Mouse (Mus musculus) right cerebral cortex, postnatal 14 days (tissue): ENCODE measurements around the gene Usp1.
"Not testable (repeated sequence)": the region's sequence is repeated elsewhere in the genome, so short reads cannot be mapped to it uniquely, and the experiment has no call there.

ENCODE experiments used
- DNase-seq: peaks from one replicate; pipeline ENCODE4 v3.0.0; 2022

Gene Usp1

DNA sequence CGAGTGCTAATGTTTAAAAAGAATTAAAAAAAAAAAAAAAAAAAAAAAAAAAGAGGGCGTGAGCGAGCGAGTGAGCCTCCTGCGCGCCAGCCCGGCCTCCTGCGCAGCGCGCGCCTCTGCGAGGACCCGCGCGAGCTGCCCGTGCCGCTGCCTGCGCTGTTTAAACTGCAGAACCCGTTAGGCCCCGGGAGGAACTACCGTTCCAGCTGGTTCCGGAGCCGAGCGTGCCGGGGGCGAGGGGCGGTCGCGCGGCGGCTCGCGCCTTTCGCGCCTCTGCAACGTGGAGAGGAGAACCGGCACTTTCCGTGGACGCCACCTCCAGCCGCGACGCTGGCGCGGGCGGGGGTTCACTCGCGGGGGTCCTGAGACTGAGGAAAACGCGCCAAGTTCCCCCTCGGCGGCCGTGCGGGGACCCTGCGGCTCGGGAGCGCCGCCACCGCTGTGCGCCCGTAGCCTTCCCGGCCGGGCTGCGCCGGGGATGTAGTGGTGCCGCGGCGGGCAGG is at the start of gene Usp1:
Usp1 (plus strand) TSS at position 243 of the 503 bp plus-strand sequence.
- peak; percentile 78 for DNase-seq

DNA sequence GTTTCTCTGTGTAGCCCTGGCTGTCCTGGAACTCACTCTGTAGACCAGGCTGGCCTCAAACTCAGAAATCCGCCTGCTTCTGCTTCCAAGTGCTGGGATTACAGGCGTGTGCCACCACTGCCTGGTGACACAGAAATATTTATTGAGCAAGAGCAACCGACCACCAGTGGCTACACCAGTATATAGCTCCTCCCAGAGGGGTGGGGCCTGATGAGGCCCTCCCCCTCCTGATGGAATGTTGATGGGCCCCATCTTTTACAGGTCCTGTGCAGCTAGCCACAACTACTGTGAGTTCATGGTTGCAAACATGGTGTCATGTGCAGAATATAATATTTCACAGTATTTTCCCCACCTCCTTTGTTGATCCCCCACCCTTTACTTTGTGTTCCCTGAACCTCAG is 40.9 kb upstream of the Usp1 start:
- no peak for DNase-seq

DNA sequence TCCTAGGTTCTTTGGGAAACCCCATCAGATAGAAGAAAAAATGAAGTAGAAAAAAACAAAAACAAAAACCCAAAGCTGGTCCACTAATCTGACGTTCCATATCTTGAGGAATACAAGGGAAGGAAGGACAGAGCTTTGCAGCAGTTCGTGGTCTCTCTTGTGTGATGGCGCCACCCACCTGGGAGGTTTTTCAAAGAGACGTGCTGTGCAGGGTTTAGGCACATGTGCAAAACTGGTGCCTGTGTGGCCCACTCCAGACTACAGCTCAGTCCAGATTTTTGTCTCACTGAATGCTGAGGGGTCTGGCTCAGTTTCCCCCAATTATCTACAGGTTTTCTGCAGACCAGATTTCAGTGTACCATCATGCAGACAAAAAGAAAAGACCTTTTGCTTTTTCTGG is 37.2 kb upstream of the Usp1 start:
- no peak for DNase-seq

DNA sequence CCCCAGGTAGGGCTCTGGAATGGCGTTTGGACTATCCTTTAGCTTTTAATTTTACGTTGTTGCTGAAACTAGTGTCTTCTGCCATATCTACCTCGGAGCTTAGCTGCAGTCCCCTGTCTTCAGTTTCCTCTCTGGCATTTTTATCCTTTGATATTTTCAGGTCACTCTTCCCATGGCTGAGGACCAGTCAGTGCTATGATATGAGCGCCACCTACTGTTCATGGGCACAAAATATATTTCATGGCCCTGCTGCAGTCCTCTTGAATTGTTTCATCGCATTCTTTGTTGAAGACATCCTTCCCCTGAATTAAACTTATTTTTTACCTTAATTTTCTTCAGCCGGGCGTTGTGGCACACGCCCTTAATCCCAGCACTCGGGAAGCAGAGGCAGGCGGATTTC is 36.5 kb upstream of the Usp1 start:
- peak; percentile 15 for DNase-seq

DNA sequence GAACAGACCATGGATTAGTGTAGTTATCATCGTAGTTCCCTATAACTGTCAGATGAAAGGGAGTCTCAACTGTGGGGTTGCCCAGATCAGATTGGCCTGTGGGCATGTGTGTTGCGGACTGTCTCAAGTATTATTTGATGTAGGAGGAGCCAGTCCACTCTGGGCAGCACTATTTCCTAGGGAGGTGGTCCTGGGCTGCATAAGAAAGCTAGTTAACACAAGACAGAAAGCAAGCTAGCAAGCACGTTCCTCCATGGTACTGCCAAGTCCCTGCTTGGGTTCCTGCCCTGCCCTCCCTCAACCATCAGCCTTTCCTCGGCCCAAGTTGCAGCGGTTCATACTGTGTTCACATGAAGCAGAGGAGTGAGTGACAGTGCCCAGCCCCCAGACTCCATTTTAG is 13.4 kb upstream of the Usp1 start:
- DNase-seq = no peak

DNA sequence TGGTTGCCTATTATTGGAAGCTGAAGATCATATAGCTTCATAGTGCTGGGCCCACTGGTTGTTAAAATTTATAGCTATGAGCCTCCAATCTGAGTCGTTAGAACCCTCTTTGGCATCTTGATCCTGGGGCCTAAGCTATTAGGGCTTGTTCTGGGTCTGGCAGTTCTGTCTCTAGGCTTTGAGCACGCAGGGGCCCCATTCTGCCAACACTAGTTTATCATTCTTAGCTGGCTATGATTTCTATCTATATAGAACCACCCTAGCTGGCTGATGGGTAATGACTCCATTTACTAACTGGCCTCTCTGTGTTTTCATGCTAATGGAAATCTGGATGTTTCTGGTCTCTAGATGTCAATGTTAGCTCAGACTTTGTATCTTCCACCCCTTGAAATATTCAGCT is 5.9 kb upstream of the Usp1 start:
- DNase-seq = no peak

DNA sequence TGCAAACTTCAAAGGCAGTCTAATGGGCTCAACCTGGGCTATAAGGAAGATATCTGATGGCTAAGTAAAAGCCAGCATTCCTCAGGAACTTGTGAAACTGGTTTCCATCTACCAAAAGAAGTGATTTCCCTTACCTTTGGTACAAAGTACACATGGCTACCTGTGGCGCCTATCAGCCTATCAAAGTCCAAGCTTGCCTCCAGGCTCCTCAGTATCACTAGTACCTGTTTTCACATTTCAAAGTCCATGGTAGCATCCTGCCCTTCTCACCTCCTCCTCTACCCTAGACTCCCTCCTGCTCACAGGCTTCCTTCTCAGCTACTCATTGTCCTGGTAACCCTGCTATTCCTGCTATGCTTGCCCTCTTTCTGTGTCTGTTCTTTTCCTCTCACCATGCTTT is 5.4 kb upstream of the Usp1 start:
- no peak for DNase-seq

DNA sequence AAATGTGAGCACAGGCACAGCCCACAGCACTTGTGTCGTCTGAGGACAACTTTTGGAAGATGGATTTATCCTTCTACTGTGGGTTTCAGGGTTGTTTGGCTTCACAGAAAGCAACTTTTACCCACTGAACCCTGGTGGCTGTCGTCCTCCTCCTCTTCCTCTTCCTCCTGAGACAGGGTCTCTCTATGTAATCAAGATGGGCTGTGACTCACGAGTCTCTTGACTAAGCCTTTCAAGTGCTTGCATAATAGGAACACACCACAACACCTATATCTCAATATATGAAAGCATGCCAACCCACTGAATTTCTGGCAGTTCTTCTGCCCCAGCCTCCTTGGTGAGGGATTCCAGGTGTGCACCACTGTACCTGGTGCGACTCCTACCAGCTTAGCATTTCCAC is 2.7 kb upstream of the Usp1 start:
- DNase-seq = no peak

DNA sequence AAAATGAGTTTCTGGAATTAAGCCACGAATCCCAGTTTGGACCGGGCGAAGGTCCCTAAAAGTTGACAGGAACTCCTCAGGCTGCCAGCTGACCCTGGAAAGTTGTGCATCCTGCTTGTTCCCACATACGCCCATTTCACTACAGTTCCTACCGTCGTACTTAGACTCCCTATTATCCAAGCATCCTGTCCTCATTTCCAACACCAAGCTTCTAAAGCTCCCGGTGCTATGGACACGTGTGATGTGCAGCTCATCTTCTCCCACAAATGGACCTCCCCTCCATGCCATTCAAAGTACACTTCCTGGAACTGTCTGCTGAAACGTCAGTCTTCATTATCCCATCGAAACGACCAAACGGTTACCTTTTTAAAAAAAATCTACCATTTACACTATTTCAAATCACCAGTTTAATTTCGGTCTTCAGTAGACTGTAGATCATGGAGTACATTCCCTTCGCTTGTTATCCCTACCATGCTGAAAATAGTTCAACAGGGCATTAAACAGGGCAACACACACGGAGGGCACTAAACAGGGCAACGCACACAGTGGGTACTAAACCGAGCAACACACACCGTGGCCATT is 1.5 kb upstream of the Usp1 start:
- peak; percentile 18 for DNase-seq

DNA sequence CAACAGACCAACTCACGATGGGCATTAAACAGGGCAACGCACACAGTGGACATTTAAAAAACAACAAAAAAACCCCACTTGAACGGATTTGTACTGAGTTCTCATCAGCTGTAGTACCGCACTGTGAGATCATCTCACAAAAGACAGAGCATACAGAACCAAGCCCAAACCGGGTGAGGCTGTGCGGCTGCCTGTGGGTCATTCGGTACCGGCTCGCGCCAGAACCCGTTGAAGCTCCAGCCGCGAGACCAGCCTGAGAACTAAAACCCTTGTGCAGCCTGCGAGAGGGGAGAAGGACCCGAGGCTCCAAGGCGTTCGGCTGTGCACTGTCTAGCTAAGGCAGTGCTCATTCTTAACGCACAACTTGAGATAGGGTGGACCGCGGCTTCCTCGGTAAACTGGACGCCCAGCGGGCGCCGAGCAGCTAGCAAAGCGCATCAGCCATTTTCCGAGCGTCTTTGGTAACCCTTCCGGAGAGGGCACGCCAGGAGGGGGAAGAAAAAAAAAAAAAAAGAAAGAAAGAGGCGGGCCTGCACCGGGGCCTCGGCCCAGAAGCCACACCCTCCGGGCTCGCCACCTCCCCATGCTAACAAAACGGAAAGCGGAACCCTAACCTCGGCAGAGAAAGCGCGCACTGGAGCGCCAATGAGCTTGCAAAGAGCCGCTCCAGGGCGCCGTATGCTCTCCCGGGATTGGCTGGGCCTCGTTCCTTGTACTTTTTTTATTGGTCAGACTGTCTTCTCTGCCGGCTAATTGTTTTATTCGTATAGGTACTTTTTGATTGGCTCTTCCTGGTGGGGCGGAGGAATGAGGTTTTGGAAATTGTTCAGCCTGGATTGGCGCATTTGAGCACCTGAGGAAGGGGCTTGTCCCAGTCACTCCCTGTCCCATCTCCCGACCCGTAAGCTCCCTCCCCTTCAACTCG is 705 bp upstream of the Usp1 start:
- peak; percentile 93 for DNase-seq

DNA sequence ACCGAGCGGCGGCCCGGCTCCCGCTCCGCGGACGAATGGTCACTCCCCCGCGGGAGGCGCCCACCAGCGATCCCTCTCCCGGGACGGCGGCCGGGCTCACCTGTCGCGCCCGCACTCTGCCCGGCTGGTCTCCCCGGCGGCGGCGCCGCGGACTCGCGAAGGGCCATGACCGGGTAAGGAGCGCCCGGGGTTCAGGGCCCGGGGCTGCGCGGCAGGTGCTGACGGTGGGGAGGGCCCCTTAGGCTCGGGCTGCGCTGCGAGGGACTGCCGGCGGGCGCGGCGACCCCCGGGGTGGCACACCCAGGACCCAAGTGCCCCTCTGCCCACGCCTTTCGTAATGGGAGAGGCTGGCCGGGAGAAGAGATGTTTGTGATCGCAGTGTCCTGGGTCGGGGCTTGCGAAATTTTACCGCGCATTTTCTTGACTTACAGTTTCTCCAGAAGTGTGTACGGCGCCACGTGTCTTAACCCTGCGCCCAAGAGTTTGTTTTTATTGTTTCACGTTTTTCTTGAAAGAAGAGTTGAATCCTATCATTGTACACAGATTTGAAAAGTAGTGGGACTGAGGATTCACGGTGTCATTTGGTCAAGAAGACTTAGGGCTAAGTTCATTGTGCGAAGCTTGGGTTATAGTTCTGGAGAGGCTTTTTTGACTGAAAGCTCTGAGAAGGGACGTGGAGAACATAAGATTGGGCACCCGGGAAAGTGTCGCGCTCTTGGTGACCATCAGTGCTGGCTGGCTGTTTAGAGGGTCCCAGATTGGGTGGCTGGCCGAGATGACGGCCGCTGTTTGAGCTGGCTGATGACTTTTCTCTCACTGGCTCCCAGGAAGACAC is 678 bp downstream of the Usp1 start:
- no peak for DNase-seq

DNA sequence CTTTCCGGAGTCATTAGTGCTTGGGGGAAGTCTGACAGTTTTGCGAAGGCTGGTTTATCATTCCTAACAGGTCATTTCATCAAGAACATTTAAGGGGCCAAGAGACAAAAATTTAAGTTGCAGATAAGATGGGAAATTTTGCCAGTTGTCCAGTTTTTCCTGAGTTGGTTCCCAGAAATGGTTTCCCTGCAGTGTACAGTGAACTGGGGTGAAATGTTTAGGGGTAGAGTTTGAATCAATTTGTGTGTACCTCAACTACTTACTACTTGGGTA is 1.2 kb downstream of the Usp1 start:
- no peak for DNase-seq

DNA sequence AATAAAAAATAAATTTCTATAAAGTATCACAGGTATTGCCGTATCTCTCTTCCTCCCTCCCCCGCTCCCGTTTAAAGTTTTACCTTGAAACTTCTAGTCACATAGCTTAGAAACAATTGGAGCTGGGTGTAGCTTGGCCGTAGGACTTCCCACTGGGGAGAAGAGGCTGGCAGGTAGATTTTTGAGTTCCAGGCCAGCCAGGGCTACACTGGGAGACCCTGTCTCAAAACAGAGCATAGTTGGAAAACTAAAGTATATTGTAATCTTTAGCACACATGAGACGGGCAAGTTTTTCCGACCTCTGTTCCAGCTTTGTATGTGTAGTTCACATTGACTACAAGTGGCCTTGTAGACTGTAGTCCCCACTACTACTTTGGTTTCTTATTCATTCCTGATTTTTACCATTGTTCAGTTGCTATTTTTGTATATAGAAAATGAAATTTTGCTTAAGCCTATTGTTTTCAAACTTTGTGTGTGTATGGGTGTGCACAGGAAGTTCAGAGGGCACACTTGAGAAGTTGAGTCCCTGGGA is 1.7 kb downstream of the Usp1 start:
- no peak for DNase-seq

DNA sequence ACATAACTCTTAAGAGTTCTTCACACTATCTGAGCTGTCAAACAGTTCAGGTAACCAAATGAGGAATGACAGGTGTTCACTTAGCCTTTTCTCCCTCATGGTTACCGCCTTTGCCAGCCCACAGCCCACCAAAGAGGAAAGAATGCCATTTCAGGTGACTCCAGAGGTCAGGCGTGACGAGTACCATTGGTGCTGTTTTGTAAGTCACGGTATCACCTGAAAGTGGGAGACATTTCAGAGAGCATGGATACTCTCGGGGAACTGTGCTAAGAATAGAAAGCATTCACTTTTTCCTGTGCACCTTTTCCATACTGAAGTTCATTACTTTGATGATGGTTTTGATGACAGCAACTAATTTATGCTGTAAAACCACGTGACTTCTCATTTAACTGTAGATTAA is 12.4 kb downstream of the Usp1 start:
- DNase-seq = no peak

DNA sequence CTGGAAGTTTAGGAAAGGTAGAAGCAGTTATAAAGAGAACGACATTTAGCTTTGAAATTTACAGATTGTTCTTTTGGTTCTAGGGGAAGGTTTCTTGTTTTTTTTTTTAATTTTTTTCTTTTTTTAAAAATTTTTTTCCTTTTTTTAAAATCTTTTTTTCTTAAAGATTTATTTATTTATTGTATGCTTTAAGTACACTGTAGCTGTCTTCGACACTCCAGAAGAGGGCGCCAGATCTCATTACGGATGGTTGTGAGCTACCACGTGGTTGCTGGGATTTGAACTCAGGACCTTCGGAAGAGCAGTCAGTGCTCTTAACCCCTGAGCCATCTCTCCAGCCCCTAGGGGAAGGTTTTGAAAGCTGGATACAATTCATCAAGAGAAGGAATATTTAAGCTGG is 14.6 kb downstream of the Usp1 start:
- not testable (repeated sequence) for DNase-seq

DNA sequence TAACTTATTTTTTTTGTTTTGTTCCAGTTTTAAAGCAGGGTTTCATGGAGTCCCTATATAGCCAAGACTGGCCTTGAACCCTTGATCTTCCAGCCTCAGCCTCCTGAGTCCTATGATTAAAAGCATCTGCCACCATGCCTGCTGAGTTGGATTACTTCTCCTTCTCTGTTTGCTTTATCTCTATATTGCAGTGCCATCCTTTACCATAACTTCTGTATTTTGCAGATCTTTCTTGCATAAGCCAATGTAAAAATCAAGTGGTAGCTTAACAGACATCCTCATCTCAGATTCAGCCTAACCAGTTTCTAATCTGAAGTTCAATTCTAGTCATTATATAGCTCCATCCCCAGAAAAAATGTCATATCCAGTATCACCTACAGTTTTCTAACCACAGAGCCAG is 27.0 kb downstream of the Usp1 start:
- DNase-seq = no peak

DNA sequence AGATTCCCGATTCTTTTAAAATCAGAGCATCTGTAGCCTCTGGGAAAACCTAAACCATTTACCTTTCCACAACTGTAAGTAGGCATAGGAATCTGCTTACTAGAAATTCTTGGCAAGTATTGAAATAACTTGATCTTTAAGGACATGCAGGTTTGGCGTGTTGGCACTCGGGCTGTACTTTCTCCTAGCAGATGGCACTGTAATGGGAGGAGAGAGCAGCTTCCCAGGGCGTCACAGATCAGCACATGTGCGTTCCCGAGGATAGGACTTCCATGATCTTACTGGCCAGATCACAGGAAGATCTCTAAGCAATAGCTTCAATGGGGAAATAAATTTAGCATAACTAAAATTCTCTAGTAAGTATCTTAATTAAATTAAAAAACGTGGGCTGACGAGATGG is 32.4 kb downstream of the Usp1 start:
- DNase-seq = no peak

DNA sequence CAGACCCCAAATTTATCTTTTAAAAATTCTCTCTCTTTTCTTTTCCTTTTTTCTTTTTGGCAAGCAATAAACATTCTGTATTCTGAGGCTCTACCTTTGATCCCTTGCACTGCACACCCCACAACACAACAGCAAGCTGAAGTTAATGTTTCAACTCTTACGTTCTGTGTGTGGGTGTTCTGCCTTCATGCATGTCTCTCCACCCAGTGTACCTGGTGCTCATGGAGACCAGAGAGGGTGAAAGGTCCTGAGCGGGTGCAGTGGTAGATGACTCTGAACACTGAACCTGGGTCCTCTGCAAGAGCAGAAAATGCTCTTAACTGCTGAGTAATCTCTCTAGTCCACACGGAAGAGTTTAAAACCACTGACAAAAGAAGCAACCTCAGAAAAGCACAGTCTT is 36.6 kb downstream of the Usp1 start:
- DNase-seq = no peak

DNA sequence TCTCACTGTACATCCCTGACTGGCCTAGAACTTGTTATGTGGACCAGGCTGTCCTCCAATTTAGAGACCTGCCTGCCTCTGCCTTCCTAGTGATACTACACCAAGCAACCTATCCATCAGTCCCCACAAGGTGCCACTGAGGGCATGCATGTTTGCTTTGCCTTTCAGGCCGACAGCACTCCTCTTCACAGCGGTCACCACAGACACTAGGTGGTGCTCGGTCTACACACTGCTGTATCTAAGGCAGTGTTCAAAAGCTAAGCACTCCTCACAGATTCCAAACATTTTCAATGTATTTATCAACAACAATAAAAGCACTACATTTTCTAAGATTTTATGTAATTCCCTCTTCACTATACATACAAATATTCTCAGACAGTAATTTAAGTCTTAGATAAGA is 46.3 kb downstream of the Usp1 start:
- no peak for DNase-seq

DNA sequence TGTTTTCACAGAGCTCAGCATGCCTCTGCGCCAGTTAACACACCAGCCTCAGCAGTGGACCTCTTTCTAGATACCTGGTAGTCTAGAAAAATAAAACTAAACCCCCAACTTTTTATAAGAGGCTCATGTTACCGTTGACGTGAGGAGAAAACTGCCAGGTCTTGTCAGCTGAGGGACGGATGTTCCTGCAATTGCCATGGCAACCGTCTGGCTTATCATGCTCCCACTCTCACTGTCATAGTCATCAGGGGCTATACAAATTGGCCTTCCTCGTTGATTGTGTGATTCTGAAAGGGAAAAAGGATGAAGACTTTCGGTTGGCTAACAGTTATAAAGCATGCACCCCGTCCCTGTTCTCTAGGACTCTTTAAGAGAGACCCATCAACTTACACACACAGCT is 52.1 kb downstream of the Usp1 start:
- no peak for DNase-seq

DNA sequence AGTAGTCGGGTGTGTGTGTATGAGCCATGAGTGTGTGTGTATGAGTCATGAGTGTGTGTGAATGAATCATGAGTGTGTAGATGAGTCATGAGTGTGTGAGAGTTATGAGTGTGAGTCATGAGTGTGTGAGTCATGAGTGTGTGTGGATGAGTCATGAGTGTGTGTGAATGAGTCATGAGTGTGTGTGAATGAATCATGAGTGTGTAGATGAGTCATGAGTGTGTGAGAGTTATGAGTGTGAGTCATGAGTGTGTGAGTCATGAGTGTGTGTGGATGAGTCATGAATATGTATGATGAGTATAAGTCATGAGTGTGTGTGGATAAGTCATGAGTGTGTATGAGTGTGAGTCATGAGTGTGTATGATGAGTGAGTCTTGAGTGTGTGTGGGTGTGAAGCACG is 54.7 kb downstream of the Usp1 start:
- DNase-seq = not testable (repeated sequence)

DNA sequence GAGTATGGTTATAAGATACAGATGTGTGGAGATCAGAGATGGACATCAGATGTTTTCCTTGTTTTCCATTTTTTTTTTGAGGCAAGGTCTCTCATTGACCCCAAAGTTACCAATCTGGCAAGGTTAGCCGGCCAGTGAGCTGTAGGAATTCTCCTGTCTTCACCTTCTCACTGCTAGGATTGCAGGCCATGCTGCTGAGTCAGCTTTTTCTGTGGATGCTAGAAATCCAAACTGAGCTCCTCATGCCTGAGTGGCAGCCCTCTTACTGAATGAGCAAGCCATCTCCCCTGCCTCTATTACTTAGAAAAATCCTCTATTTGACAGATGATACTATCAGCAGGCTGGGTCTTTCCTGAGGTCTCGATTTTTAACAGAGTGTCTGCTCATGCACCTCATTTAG is 55.1 kb downstream of the Usp1 start:
- no peak for DNase-seq

DNA sequence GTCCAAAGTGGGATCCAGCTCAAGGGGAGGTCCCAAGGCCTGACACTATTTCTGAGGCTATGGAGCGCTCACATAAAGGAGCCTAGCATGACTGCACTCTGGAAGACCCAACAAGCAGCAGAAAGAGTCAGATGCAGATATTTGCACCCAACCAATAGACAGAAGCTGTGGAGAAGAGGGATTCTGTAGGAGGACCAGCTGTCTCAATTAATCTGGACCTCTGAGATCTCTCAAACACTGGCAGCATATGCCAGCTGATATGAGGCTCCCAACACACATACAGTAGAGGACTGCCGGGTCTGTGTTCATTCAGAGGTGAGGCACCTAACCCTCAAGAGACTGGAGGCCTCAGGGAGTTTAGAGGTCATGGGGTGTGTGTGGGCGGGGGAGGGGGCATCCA is 56.4 kb downstream of the Usp1 start:
- DNase-seq = not testable (repeated sequence)

DNA sequence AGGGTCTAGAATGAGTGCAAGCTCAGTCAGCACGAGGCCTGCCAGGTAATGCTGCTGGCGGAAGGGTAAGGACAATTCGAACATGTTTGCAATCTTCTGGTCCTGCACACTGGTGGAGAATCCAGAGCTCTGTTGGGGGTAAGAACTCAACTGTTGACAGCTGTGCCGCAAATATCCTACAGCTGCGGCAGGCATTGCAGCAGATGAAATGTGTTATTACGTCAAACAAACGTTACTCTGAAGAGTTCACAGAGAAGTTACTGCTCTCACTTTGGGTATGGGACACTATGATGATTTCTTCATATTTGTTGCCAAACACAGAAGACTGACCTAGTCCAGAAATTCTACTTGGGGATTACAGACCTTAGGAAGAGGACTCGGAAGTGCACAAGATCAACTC is 61.1 kb downstream of the Usp1 start:
- DNase-seq = no peak
